Mouse (Mus musculus) liver, embryonic 16.5 days (tissue): ENCODE data around the gene Chmp6. TPM values are rescaled to one million over a fixed set of nuclear protein-coding genes. Genes with fewer than 3 reads are reported as not detected.

Source experiments
- ATAC-seq: fragments of 200-750 bp; cut with Nextera tagmentation; 2 replicates; pipeline ENCODE4 v1.8.0; 2017; ENCODE audit warnings: low read depth, mild to moderate bottlenecking, moderate number of reproducible peaks, moderate library complexity
- H3K27ac ChIP-seq: fragments of 300-500 bp; sonication (generic); 2 replicates; pipeline ENCODE4 v1.5.1; 2014; ENCODE audit warnings: mild to moderate bottlenecking, low read length
- H3K27me3 ChIP-seq: fragments of 300-500 bp; sonication (generic); 2 replicates; pipeline ENCODE4 v1.6.1; 2014; ENCODE audit warnings: low read depth, low read length, mixed read lengths; ENCODE audit not compliant: control insufficient read depth, insufficient read depth
- H3K36me3 ChIP-seq: fragments of 300-500 bp; sonication (generic); 2 replicates; pipeline ENCODE4 v1.6.1; 2014; ENCODE audit warnings: mild to moderate bottlenecking; ENCODE audit not compliant: control insufficient read depth, insufficient read depth
- H3K4me1 ChIP-seq: fragments of 300-500 bp; sonication (generic); 2 replicates; pipeline ENCODE4 v1.6.1; 2014; ENCODE audit warnings: low read depth, low read length, mixed read lengths; ENCODE audit not compliant: control insufficient read depth
- H3K4me2 ChIP-seq: fragments of 300-500 bp; sonication (generic); 2 replicates; pipeline ENCODE4 v1.6.1; 2014; ENCODE audit warnings: low read depth, low read length, mixed read lengths
- H3K4me3 ChIP-seq: fragments of 300-500 bp; sonication (generic); 2 replicates; pipeline ENCODE4 v1.5.1; 2014; ENCODE audit warnings: low read depth, mild to moderate bottlenecking, low read length
- H3K9ac ChIP-seq: fragments of 300-500 bp; sonication (generic); 2 replicates; pipeline ENCODE4 v1.6.1; 2014; ENCODE audit warnings: low read depth, low read length
- H3K9me3 ChIP-seq: fragments of 300-500 bp; sonication (generic); replicated peaks from 2 replicates; pipeline ENCODE4 v1.6.1; 2016; ENCODE audit warnings: low read length; ENCODE audit not compliant: control insufficient read depth
- WGBS: fragments of 180-500 bp; shearing (Covaris S2); extraction: QIAGEN DNeasy Blood & Tissue Kit; methylation state at CpG from one replicate; pipeline ENCODE4 v1.1.7; 2014; ENCODE audit not compliant: insufficient replicate concordance; 5-methylcytosine and 5-hydroxymethylcytosine counted together
- polyA plus RNA-seq: library from polyadenylated mRNA; unstranded; fragments of >200 nt; fragmentation: Nextera tagmentation; extraction: Ambion mirVana; gene quantifications from 2 replicates; pipeline ENCODE4 v1.2.1, GENCODE M21; 2015

Gene Chmp6
- polyA plus RNA-seq, 1 experiment from 2014 or later = 25.4 TPM

DNA sequence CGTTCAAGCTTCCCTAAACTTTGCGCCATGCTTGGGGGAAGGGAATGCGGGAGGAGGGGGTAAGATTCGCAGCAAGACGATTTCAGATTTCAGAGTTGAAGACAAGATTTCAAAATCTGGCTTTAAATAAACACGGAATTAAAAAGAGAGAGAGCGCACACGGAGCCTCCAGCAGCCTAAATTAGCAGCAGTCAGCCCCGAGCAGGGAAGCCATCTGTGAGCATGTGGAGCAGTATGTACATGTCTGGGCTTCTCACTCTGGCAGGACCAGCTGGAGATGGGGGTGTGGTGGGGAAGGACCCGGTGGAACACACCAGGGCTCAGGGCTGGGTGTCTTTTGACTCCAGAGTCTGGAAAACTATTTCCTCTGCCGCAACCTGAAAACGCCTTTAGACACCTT is 24.0 kb downstream of the Chmp6 start:
- Histone ChIP-seq H3K9ac (no peak overlapping the region), H3K27ac (peak overlapping the region; percentile 31), H3K4me3 (no peak overlapping the region), H3K4me2 (no peak overlapping the region), H3K4me1 (peaks cover 34% of the 10 kb centered on the region), H3K9me3 (no peaks in the 10 kb centered on the region), H3K27me3 (peaks cover 15% of the 10 kb centered on the region), H3K36me3 (no peaks in the 10 kb centered on the region)
- 48% methylated on average over 12 of the region's 12 CpGs for WGBS
- no peak for ATAC-seq

DNA sequence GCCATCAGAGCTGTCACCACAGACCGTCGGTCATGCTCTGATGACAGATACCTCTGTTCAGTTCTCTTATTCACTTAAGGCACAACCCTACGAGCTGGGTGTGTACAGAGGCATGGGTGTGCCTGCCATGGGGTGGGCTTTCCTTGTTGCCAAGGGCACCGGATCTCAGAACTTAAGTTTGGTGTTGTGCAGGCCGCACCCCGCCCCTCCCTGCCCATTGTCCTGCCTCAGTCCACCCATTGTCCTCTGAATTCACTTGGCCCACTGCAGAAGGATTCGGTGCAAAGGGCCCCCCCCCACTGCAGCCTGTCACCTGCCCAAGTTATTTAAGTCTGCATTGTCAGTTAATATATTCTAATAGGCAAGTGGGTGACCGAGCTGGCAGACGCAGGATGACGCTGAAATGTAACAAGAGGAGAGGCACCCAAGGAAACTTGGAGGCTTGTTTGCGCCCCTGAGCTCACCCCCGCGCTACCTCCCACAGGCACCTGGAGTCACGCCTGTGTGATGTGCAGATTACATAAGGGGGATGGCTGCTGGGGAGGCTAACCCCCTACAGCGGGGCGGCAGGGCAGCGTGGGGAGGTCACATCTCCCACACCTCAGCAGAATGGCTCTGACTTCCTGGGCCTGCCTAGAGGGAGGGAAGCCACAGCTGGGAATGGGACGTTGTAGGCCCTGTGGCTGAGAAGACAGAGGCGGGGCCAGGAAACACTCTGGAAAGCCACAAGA is 24.7 kb downstream of the Chmp6 start:
- 46% methylated on average over 19 of the region's 19 CpGs for WGBS
- no peaks in the 10 kb centered on the region for H3K9me3 ChIP-seq
- H3K4me3 ChIP-seq = no peak overlapping the region
- H3K27ac ChIP-seq = peak overlapping the region; percentile 72
- H3K27me3 ChIP-seq = peaks cover 17% of the 10 kb centered on the region
- ATAC-seq = no peak
- peaks cover 38% of the 10 kb centered on the region for H3K4me1 ChIP-seq
- peak overlapping the region; percentile 29; the same call in 1 of the 2 replicates for H3K4me2 ChIP-seq
- H3K36me3 ChIP-seq = no peaks in the 10 kb centered on the region
- H3K9ac ChIP-seq = no peak overlapping the region

DNA sequence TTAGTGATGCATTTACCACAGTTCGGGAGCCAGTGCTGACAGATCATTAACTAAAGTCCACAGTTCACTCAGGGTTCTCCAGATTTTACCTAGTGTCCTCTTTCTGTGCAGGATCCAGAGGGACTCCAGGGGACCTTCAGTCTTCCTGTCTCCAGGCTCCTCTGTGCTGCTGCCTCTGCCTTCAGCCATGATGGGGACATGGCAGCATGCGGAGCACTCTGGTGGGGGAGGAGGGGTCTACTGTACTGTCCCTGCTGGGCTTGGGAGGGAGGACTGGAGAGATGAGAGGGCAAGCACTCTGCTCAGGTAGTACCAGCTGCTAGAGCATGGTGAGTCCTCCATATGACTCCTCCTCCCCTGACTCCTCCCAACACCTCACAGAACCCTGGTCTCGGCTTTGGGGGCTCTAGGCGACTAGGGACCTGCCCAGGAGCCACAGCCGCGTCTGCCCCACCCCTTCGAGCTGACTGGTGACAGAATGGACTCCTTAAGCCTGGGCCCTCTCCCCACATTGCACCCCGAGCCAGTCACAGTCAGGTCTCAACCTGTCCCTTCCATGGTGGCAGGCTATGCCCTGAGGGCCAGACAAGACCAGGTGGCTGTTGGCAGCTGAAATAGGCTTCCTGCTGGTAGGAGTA is 26.0 kb downstream of the Chmp6 start:
- Histone ChIP-seq H3K9me3 (no peaks in the 10 kb centered on the region), H3K4me3 (no peak overlapping the region), H3K9ac (no peak overlapping the region), H3K27me3 (peaks cover 29% of the 10 kb centered on the region), H3K4me2 (no peak overlapping the region), H3K36me3 (no peaks in the 10 kb centered on the region), H3K27ac (peak overlapping the region; percentile 72), H3K4me1 (peaks cover 45% of the 10 kb centered on the region)
- 58% methylated on average over 8 of the region's 8 CpGs for WGBS
- no peak for ATAC-seq

DNA sequence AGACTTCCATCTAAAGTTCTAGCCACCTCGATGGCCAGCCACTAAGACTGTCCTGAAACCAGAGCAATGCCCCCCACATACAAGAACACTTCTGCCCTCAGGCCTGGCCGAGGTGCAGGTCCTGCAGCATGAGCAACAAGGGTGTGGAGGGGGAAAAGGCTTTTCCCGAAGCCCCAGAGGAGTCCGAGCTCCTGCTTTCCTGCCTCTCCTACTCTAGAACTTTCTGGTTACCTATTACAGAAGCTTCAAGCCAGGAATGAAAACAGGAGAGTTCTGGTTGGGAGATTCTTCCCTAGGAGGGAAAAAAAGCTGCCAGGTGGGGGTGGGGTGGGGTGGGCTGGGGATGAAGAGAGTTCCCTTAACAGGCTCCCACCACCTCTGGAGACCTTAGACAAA is 26.5 kb downstream of the Chmp6 start:
- no peaks in the 10 kb centered on the region for H3K9me3 ChIP-seq
- H3K9ac ChIP-seq = no peak overlapping the region
- H3K36me3 ChIP-seq = no peaks in the 10 kb centered on the region
- WGBS = 49% methylated on average over 4 of the region's 4 CpGs
- H3K4me3 ChIP-seq = no peak overlapping the region
- H3K4me2 ChIP-seq = no peak overlapping the region
- no peak for ATAC-seq
- peaks cover 34% of the 10 kb centered on the region for H3K27me3 ChIP-seq
- H3K27ac ChIP-seq = peak overlapping the region; percentile 71
- peaks cover 45% of the 10 kb centered on the region for H3K4me1 ChIP-seq

DNA sequence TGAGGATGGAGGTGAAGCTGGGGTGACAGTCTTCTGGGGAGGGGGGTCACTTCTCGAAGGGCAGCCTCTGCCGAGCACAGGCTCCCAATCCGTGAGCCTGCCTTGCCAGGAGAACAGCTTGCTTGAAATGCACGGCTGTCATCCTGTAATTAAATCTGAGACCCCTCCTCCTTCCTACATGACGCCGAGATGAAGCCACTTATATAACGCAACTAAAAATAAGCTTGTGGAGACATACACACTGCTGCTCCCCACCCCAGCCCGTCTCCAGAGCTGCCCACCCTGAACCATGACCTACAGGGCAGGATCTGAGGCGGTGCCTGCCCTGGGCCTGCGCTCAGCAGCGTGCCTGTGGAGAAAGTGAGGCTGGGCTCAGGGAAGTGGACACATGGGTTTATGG is 26.9 kb downstream of the Chmp6 start:
- H3K4me2 ChIP-seq = no peak overlapping the region
- WGBS = 57% methylated on average over 11 of the region's 11 CpGs
- H3K27me3 ChIP-seq = peaks cover 39% of the 10 kb centered on the region
- H3K9ac ChIP-seq = no peak overlapping the region
- peaks cover 48% of the 10 kb centered on the region for H3K4me1 ChIP-seq
- H3K36me3 ChIP-seq = no peaks in the 10 kb centered on the region
- no peak overlapping the region for H3K27ac ChIP-seq
- H3K9me3 ChIP-seq = no peaks in the 10 kb centered on the region
- H3K4me3 ChIP-seq = no peak overlapping the region
- ATAC-seq = no peak

DNA sequence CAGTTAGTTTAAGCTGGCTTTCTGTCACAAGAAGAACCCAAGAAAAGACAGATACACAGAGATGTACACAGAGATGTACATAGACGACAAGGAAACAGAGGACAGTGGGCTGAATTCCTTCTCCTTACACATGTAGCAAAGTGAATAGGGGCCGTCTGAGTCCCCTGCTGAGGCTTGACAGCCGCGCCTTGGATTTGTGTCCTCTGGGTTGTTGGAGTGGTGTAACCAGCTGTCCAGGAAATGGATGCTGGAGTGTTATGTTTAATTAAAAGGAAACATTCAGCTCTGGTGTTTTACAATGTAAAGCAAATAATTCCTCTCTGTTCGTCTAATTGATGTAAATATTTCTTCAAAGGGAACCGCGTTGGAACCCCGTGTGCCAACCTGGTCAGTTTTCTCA is 28.6 kb downstream of the Chmp6 start:
- no peak overlapping the region; the same call in 1 of the 2 replicates for H3K27ac ChIP-seq
- no peak for ATAC-seq
- H3K27me3 ChIP-seq = peaks cover 41% of the 10 kb centered on the region
- H3K4me1 ChIP-seq = peaks cover 42% of the 10 kb centered on the region
- WGBS = 16% methylated on average over 8 of the region's 8 CpGs
- no peak overlapping the region; the same call in 1 of the 2 replicates for H3K9ac ChIP-seq
- H3K9me3 ChIP-seq = no peaks in the 10 kb centered on the region
- peak overlapping the region; percentile 70 for H3K4me3 ChIP-seq
- H3K36me3 ChIP-seq = no peaks in the 10 kb centered on the region
- peak overlapping the region; percentile 91 for H3K4me2 ChIP-seq

DNA sequence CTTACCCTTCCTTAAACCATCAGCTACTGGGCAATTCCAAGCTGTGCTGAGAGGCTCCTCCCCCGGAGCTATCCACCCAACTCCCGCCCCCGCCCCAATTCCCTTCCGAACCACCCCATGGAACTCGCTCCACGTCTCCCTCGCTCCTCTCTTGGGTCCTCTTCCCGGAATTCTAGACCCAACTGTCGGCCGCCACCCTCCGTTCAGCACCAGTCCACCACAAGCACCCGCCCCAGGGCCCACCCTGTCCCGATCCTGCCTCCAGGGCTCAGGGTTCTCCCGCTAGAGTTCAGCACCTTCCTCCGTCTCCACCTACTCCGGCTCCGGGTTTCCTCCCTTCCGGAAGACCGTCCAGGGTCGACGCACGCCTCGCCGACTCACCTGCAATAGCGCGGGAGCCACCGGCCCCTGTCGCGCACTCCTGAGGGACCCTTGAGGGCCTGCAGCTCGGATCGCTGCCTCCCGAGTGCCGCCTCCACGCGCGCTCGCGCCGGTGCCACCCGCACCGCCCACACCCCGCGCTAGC is 29.0 kb downstream of the Chmp6 start:
- peaks cover 41% of the 10 kb centered on the region for H3K27me3 ChIP-seq

DNA sequence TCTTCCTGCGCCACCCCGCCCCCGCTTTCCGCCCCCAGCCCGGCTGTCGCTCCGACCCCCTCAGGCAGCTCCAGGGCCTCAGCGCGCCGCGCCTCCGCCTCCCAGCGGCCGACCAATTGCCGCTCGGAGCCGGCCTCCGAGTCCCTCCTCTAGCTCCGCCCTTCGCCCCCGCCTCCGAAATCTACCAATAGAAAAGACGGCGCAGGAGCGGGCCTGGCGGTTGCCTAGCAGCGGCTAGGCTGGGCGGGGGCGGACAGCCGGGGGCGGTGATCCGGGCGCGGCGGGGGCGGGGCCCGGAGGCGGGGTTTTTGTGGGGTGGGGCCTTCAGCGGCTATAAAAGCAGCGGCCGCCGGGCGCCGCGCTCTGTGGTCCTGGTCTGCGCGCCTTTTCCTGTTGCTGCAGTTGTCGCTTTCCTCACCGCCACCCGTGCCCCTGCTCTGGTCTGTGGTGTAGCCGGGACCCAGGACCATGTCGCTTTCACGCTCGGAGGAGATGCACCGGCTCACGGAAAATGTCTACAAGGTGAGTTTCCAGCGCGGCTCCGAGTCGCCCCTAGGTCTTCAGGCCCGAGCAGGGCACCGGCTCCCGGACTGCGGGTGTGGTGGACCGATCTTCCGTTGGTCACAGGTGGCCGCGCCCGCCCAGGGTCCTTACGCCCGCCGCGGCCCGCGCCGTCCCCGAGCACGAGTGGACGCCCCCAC is 29.6 kb downstream of the Chmp6 start, which contains the start of gene Baiap2:
TSS of gene Baiap2 (plus strand) at position 37 of the 701 bp plus-strand sequence.
- WGBS = under 1% methylated on average over 76 of the region's 79 CpGs
- ATAC-seq = peak; percentile 90
- Histone ChIP-seq H3K4me3 (peak within 1 kb of the TSS; percentile 70), H3K27me3 (peaks cover 41% of the 10 kb centered on the region), H3K4me1 (peaks cover 34% of the 10 kb centered on the region), H3K9ac (peak within 1 kb of the TSS; percentile 70), H3K27ac (peak within 1 kb of the TSS; percentile 79), H3K9me3 (no peaks in the 10 kb centered on the region), H3K36me3 (no peaks in the 10 kb centered on the region), H3K4me2 (peak within 1 kb of the TSS; percentile 91)

More for the DNA sequence above, 29.0 kb downstream of the Chmp6 start:
- under 1% methylated on average over 41 of the region's 43 CpGs for WGBS
- Histone ChIP-seq H3K4me3 (peak overlapping the region; percentile 70), H3K27ac (peak overlapping the region; percentile 79), H3K9ac (peak overlapping the region; percentile 58), H3K4me2 (peak overlapping the region; percentile 91), H3K9me3 (no peaks in the 10 kb centered on the region), H3K4me1 (peaks cover 38% of the 10 kb centered on the region), H3K36me3 (no peaks in the 10 kb centered on the region)
- peak; percentile 35 for ATAC-seq
